Mouse (Mus musculus) MEL (cell line): ENCODE measurements around the gene Spg21.

Experiments
- BHLHE40 ChIP-seq: IDR thresholded peaks from 2 replicates; pipeline ENCODE4 v1.6.1; 2012; ENCODE audit warnings: low read depth, mild to moderate bottlenecking, inconsistent platforms, low read length, improper control_type of control experiment, borderline replicate concordance
- CTCF ChIP-seq, 3 experiments: IDR thresholded peaks in 2 of 3; conservative IDR thresholded peaks in 1 of 3; 2 replicates each; pipeline ENCODE4 v1.5.1; 2011 to 2012; ENCODE audit warnings: low read length in 3 of 3, low read depth in 2 of 3, mild to moderate bottlenecking in 2 of 3, improper control_type of control experiment in 1 of 3, inconsistent platforms in 1 of 3, mixed read lengths in 1 of 3, moderate library complexity in 1 of 3; ENCODE audit not compliant: control insufficient read depth in 1 of 3, insufficient read depth in 1 of 3, poor library complexity in 1 of 3, severe bottlenecking in 1 of 3
- ELF1 ChIP-seq: IDR thresholded peaks from 2 replicates; pipeline ENCODE4 v1.6.1; 2014; ENCODE audit warnings: low read depth, mild to moderate bottlenecking, inconsistent platforms, low read length, improper control_type of control experiment, moderate library complexity
- EP300 ChIP-seq, 2 experiments: IDR thresholded peaks; 2 replicates each; pipeline ENCODE4 v1.6.1; 2011; ENCODE audit warnings: improper control_type of control experiment in 2 of 2, low read length in 2 of 2, low read depth in 1 of 2, mild to moderate bottlenecking in 1 of 2
- GABPA ChIP-seq: IDR thresholded peaks from 2 replicates; pipeline ENCODE4 v1.6.1; 2012; ENCODE audit warnings: low read depth, mild to moderate bottlenecking, inconsistent platforms, low read length, improper control_type of control experiment, moderate library complexity
- GATA1 ChIP-seq: IDR thresholded peaks from 2 replicates; pipeline ENCODE4 v1.6.1; 2011; ENCODE audit warnings: low read depth, low read length, improper control_type of control experiment
- HCFC1 ChIP-seq: IDR thresholded peaks from 2 replicates; pipeline ENCODE4 v1.6.1; 2012; ENCODE audit warnings: low read depth, mild to moderate bottlenecking, inconsistent platforms, low read length, improper control_type of control experiment, moderate library complexity
- MAX ChIP-seq: IDR thresholded peaks from 2 replicates; pipeline ENCODE4 v1.6.1; 2011; ENCODE audit warnings: low read length, improper control_type of control experiment
- MXI1 ChIP-seq: IDR thresholded peaks from 2 replicates; pipeline ENCODE4 v1.6.1; 2011; ENCODE audit warnings: mild to moderate bottlenecking, low read depth, low read length, improper control_type of control experiment
- NRF1 ChIP-seq: IDR thresholded peaks from 2 replicates; pipeline ENCODE4 v1.6.1; 2014; ENCODE audit warnings: low read depth, mild to moderate bottlenecking, inconsistent platforms, low read length, improper control_type of control experiment, moderate library complexity; ENCODE audit not compliant: poor library complexity, insufficient read depth, severe bottlenecking
- POLR2A ChIP-seq, 2 experiments: IDR thresholded peaks; 2 replicates each; pipeline ENCODE4 v1.6.1; 2011 to 2012; ENCODE audit warnings: low read length in 2 of 2, mild to moderate bottlenecking in 2 of 2, control low read depth in 1 of 2, improper control_type of control experiment in 1 of 2, low read depth in 1 of 2, moderate library complexity in 1 of 2; ENCODE audit not compliant: control insufficient read depth in 1 of 2, insufficient read depth in 1 of 2, poor library complexity in 1 of 2
- RAD21 ChIP-seq: IDR thresholded peaks from 2 replicates; pipeline ENCODE4 v1.6.1; 2011; ENCODE audit warnings: mild to moderate bottlenecking, low read depth, low read length, improper control_type of control experiment
- RCOR1 ChIP-seq: IDR thresholded peaks from 2 replicates; pipeline ENCODE4 v1.6.1; 2012; ENCODE audit warnings: low read depth, mild to moderate bottlenecking, inconsistent platforms, low read length, improper control_type of control experiment
- USF2 ChIP-seq, 2 experiments: IDR thresholded peaks; 2 replicates each; pipeline ENCODE4 v1.6.1; 2011 to 2012; ENCODE audit warnings: improper control_type of control experiment in 2 of 2, low read length in 2 of 2, borderline replicate concordance in 1 of 2, inconsistent platforms in 1 of 2, low read depth in 1 of 2, mild to moderate bottlenecking in 1 of 2; ENCODE audit not compliant: insufficient read depth in 1 of 2

GRCm38 (mm10) chr9:65472769-65473168, 12.0 kb downstream of the Spg21 start:
- TF ChIP-seq HCFC1, result no peak
- no peak for TF ChIP-seq CTCF (IDR thresholded peaks at IDR 0.05 in 2 of 3, conservative IDR thresholded peaks at IDR 0.05 in 1 of 3; ENCODE audit: control insufficient read depth in 1 of 3, insufficient read depth in 1 of 3, low read depth in 2 of 3, low read length in 3 of 3, poor library complexity in 1 of 3, severe bottlenecking in 1 of 3)
- TF ChIP-seq POLR2A (IDR thresholded peaks at IDR 0.05; ENCODE audit: control insufficient read depth in 1 of 2, insufficient read depth in 1 of 2, low read depth in 1 of 2, low read length in 2 of 2, poor library complexity in 1 of 2), result no peak
- no peak for TF ChIP-seq EP300 (IDR thresholded peaks at IDR 0.05; ENCODE audit: low read depth in 1 of 2, low read length in 2 of 2)
- no peak for TF ChIP-seq NRF1
- no peak for TF ChIP-seq GABPA
- no peak for TF ChIP-seq MAX
- TF ChIP-seq ELF1, result no peak
- TF ChIP-seq RAD21, result no peak
- no peak for TF ChIP-seq MXI1
- TF ChIP-seq GATA1, result no peak
- no peak for TF ChIP-seq BHLHE40
- no peak for TF ChIP-seq RCOR1
- TF ChIP-seq USF2 (IDR thresholded peaks at IDR 0.05; ENCODE audit: borderline replicate concordance in 1 of 2, insufficient read depth in 1 of 2, low read depth in 1 of 2, low read length in 2 of 2), result no peak
